Mouse (Mus musculus) lung, postnatal 10 days (tissue): ENCODE data around the gene Batf.
"Not testable (repeated sequence)": the region's sequence is repeated elsewhere in the genome, so short reads cannot be mapped to it uniquely, and the experiment has no call there.

Experiments used
- DNase-seq: peaks from one replicate; pipeline ENCODE4 v3.0.0; 2021

The Batf gene

GRCm38 (mm10) chr12:85684411-85685275, 1.8 kb upstream of the Batf start:
- DNase-seq: peak; percentile 41

GRCm38 (mm10) chr12:85687217-85687533, 706 bp downstream of the Batf start:
- DNase-seq: no peak

GRCm38 (mm10) chr12:85687846-85688245, 1.4 kb downstream of the Batf start:
- no peak for DNase-seq

- DNase-seq: no peak
Observed at GRCm38 (mm10) chr12:85695787-85696186, 9.3 kb downstream of the Batf start.

GRCm38 (mm10) chr12:85696436-85696835, 10.0 kb downstream of the Batf start:
- DNase-seq: no peak

GRCm38 (mm10) chr12:85698179-85698578, 11.7 kb downstream of the Batf start:
- not testable (repeated sequence) for DNase-seq

GRCm38 (mm10) chr12:85700191-85700841, 13.8 kb downstream of the Batf start:
- DNase-seq: no peak

- DNase-seq: no peak
Observed at GRCm38 (mm10) chr12:85700842-85701223, 14.4 kb downstream of the Batf start.

- DNase-seq: no peak
Observed at GRCm38 (mm10) chr12:85702166-85703055, 15.9 kb downstream of the Batf start.

- peak; percentile 33 for DNase-seq
Observed at GRCm38 (mm10) chr12:85703507-85703906, 17.0 kb downstream of the Batf start.

- DNase-seq: peak; percentile 37
Observed at GRCm38 (mm10) chr12:85704566-85704965, 18.1 kb downstream of the Batf start.

GRCm38 (mm10) chr12:85705002-85705830, 18.7 kb downstream of the Batf start:
- peak; percentile 95 for DNase-seq

GRCm38 (mm10) chr12:85705831-85706530, 19.5 kb downstream of the Batf start:
- no peak for DNase-seq

- no peak for DNase-seq
Observed at GRCm38 (mm10) chr12:85706906-85707305, 20.4 kb downstream of the Batf start.

GRCm38 (mm10) chr12:85707391-85707790, 20.9 kb downstream of the Batf start:
- DNase-seq: no peak

- DNase-seq: no peak
Observed at GRCm38 (mm10) chr12:85708556-85708955, 22.1 kb downstream of the Batf start.

- DNase-seq: peak; percentile 20
Observed at GRCm38 (mm10) chr12:85710695-85711094, 24.2 kb downstream of the Batf start.

GRCm38 (mm10) chr12:85712587-85712986, 26.1 kb downstream of the Batf start:
- DNase-seq: no peak

GRCm38 (mm10) chr12:85714126-85714525, 27.7 kb downstream of the Batf start:
- DNase-seq: no peak

- no peak for DNase-seq
Observed at GRCm38 (mm10) chr12:85725306-85725705, 38.8 kb downstream of the Batf start.

GRCm38 (mm10) chr12:85726729-85727397, 40.4 kb downstream of the Batf start:
- DNase-seq: no peak
